Mouse (Mus musculus): Measurements from ENCODE around the gene Myom3.

GRCm38 (mm10) chr4:135770611-135771305 lies 11.2 kb downstream of the Myom3 start:
- TF ChIP-seq CTCF (IDR thresholded peaks at IDR 0.05 in 2 of 3, conservative IDR thresholded peaks at IDR 0.05 in 1 of 3; ENCODE audit: control insufficient read depth in 1 of 3, insufficient read depth in 1 of 3, low read depth in 2 of 3, low read length in 3 of 3, poor library complexity in 1 of 3, severe bottlenecking in 1 of 3) (no peak), ELF1 (IDR thresholded peaks at IDR 0.05; ENCODE audit: low read depth, low read length) (no peak), MYB (IDR thresholded peaks at IDR 0.05; ENCODE audit: low read depth, low read length) (no peak), USF1 (IDR thresholded peaks at IDR 0.05; ENCODE audit: low read depth, low read length) (no peak), NRF1 (IDR thresholded peaks at IDR 0.05; ENCODE audit: insufficient read depth, low read depth, low read length, poor library complexity, severe bottlenecking) (no peak), SIN3A (IDR thresholded peaks at IDR 0.05; ENCODE audit: low read length) (no peak), ZC3H11A (IDR thresholded peaks at IDR 0.05; ENCODE audit: low read depth, low read length) (no peak), MAX (IDR thresholded peaks at IDR 0.05; ENCODE audit: low read length) (no peak), UBTF (IDR thresholded peaks at IDR 0.05; ENCODE audit: borderline replicate concordance, insufficient read depth, low read depth, low read length) (no peak), POLR2A (IDR thresholded peaks at IDR 0.05; ENCODE audit: control insufficient read depth in 1 of 2, insufficient read depth in 1 of 2, low read depth in 1 of 2, low read length in 2 of 2, poor library complexity in 1 of 2) (no peak)
